In genomic region chr6:86249042-86249441, GRCm38 (mm10) we compare ENCODE assay signal across 14 mouse cellular contexts. TPM values are rescaled to one million over a fixed set of nuclear protein-coding genes. Genes with fewer than 3 reads are reported as not detected.
DNase-seq lines count a peak whose midpoint lies in the region; ATAC-seq and TF ChIP-seq lines count a peak whose summit lies in the region.
"Had no signal": no experiment of that assay in that cellular context is flagged by ENCODE, and none has a peak within 500 bp of the region (broad histone marks: within the 10 kb centered on the region; RNA-seq: fewer than 3 reads in every experiment).

No protein-coding gene starts in this region.

- peak; percentile 25 to 32 for DNase-seq in layer of hippocampus, adult 8-10 months (ENCODE audit: low spot score in 2 of 2)
- DNase-seq in layer of hippocampus, adult 9-10 months (ENCODE audit: low spot score): no peak
- DNase-seq in embryo, embryonic 10.5 days (ENCODE audit: low spot score): peak; percentile 44
- peak; percentile 75 for DNase-seq in forebrain, postnatal 0 days
- no peak for DNase-seq in c-Kit-positive CD71-positive TER-119-positive erythroid progenitor cells, embryonic 14.5 days (ENCODE audit: low spot score)
- DNase-seq in adrenal gland, adult 18-20 months (ENCODE audit: low spot score in 2 of 2): no peak
- DNase-seq: cerebellum, adult 11 months; kidney, postnatal 4 days; lung, postnatal 4 days had no signal

- H3K27me3 ChIP-seq in forebrain, postnatal 0 days (ENCODE audit: insufficient read depth, low read length): no peaks in the 10 kb centered on the region
- no peaks in the 10 kb centered on the region for H3K27me3 ChIP-seq in midbrain, embryonic 12.5 days
- H3K27me3 ChIP-seq: heart, embryonic 15.5 days; intestine, embryonic 15.5 days; limb, embryonic 15.5 days had no signal

- H3K4me1 ChIP-seq in forebrain, postnatal 0 days (ENCODE audit: insufficient read depth): peaks cover 23% of the 10 kb centered on the region
- H3K4me1 ChIP-seq in midbrain, embryonic 12.5 days: peaks cover 20% of the 10 kb centered on the region
- H3K4me1 ChIP-seq: intestine, embryonic 15.5 days had no signal

- peak; percentile 77 for ATAC-seq in forebrain, postnatal 0 days
- peak; percentile 58; the same call in 1 of the 2 replicates for ATAC-seq in midbrain, embryonic 12.5 days (ENCODE audit: low FRiP score, low read depth)
- ATAC-seq in cerebellum, adult (ENCODE audit: insufficient number of reproducible peaks, low FRiP score, low TSS enrichment): no peak
- ATAC-seq: intestine, embryonic 15.5 days had no signal

- no peaks in the 10 kb centered on the region for H3K9me3 ChIP-seq in forebrain, postnatal 0 days (ENCODE audit: low read length)
- no peaks in the 10 kb centered on the region for H3K9me3 ChIP-seq in midbrain, embryonic 12.5 days
- H3K9me3 ChIP-seq: heart, embryonic 15.5 days; intestine, embryonic 15.5 days; limb, embryonic 15.5 days had no signal

- 0 out of 2 replicates have a peak overlapping the region, but pooled peaks have one; percentile 2 for H3K9ac ChIP-seq in forebrain, postnatal 0 days
- no peak overlapping the region for H3K9ac ChIP-seq in midbrain, embryonic 12.5 days (replicated peaks)
- H3K9ac ChIP-seq: heart, embryonic 15.5 days; intestine, embryonic 15.5 days; limb, embryonic 15.5 days had no signal

- 14% methylated on average over 16 of the region's 16 CpGs for WGBS in forebrain, postnatal 0 days
- WGBS in midbrain, embryonic 12.5 days: 44% methylated on average over 16 of the region's 16 CpGs

- TF ChIP-seq CTCF in forebrain, postnatal 0 days (IDR thresholded peaks at IDR 0.05; ENCODE audit: low read depth): no peak

- peak overlapping the region; percentile 76 for H3K27ac ChIP-seq in forebrain, postnatal 0 days (ENCODE audit: low read depth, low read length)
- no peak overlapping the region; the same call in 1 of the 2 replicates for H3K27ac ChIP-seq in midbrain, embryonic 12.5 days (replicated peaks)
- H3K27ac ChIP-seq: heart, embryonic 15.5 days; intestine, embryonic 15.5 days; limb, embryonic 15.5 days had no signal

- peak overlapping the region; percentile 29; the same call in 1 of the 2 replicates for H3K4me2 ChIP-seq in forebrain, postnatal 0 days (ENCODE audit: low read depth)
- no peak overlapping the region for H3K4me2 ChIP-seq in midbrain, embryonic 12.5 days (replicated peaks)
- H3K4me2 ChIP-seq: heart, embryonic 15.5 days; intestine, embryonic 15.5 days; limb, embryonic 15.5 days had no signal

- H3K36me3 ChIP-seq in forebrain, postnatal 0 days (ENCODE audit: insufficient read depth): no peaks in the 10 kb centered on the region
- H3K36me3 ChIP-seq in midbrain, embryonic 12.5 days: no peaks in the 10 kb centered on the region
- H3K36me3 ChIP-seq: heart, embryonic 15.5 days; intestine, embryonic 15.5 days; limb, embryonic 15.5 days had no signal

- no peak overlapping the region for H3K4me3 ChIP-seq in forebrain, postnatal 0 days (ENCODE audit: low read depth, low read length)
- no peak overlapping the region for H3K4me3 ChIP-seq in midbrain, embryonic 12.5 days
- H3K4me3 ChIP-seq: heart, embryonic 15.5 days; intestine, embryonic 15.5 days; limb, embryonic 15.5 days had no signal

RNA-seq across cellular contexts. Expression of gene Tgfa, which starts 54.0 kb away (rescaled TPM):
- 10 to 100 TPM; 24.5 to 29.9 (median 26.2) TPM for total RNA-seq in layer of hippocampus, adult 8-10 months (2022)
- 49.5 and 50.8 TPM in 2 replicates for total RNA-seq in forebrain, postnatal 0 days (2014; rRNA removed)
- 20.3 and 29.9 TPM in 2 replicates for polyA plus RNA-seq in forebrain, postnatal 0 days (2015; fragmentation: Nextera tagmentation; extraction: Ambion mirVana)
- 1.8 TPM in 2 replicates for polyA plus RNA-seq in midbrain, embryonic 12.5 days (2016; fragmentation: Nextera tagmentation; extraction: Ambion mirVana)
- total RNA-seq in adrenal gland, adult 18-20 months (2021): 10 to 100 TPM in 1 of 2 experiments, 1 to 10 TPM in 1; 5.1 to 14.0 TPM

Comparison
In these comparisons a context has a peak if more than half of its experiments do, and no peak if none do; other contexts are left out.
1. DNase-seq: peak in layer of hippocampus, adult 8-10 months (2 of 2), embryo, embryonic 10.5 days (single experiment) and forebrain, postnatal 0 days (single experiment); none in layer of hippocampus, adult 9-10 months (single experiment), c-Kit-positive CD71-positive TER-119-positive erythroid progenitor cells, embryonic 14.5 days (single experiment) and adrenal gland, adult 18-20 months (0 of 2).